23 mouse cellular contexts compared by ENCODE assay signal in the genomic region with DNA sequence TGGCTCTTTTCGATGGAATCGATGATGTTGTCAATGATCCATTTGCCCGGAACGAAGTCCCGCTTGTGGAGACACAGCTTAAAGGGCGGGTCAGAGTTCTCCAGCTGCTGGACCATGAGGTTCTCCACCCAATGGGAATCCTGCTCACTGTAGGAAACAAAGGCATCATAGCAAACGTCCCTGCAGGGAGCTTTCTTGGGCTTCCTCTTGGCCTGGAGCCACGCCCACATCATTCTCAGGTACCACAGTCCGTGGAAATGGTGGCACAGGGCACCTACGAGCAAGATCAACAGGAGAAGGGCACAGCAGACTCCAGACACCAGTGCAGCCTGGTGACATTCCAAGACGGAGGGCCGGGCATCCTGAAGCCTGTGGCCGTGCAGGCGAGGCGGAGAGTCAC.
"Had no signal": no experiment of that assay in that cellular context is flagged by ENCODE, and none has a peak within 500 bp of the region (broad histone marks: within the 10 kb centered on the region; RNA-seq: fewer than 3 reads in every experiment).

No protein-coding gene starts in this region.

- ATAC-seq: liver, embryonic 12.5 days; midbrain, embryonic 13.5 days; midbrain, embryonic 16.5 days had no signal

- DNase-seq: kidney, adult 2 months; kidney, postnatal 10 days; kidney, postnatal 36 days; left cerebral cortex, postnatal 4 days; lung, adult 2 months; lung, postnatal 14 days; lung, postnatal 4 days; right cerebral cortex, adult 18-20 months; right cerebral cortex, postnatal 14 days; spleen, adult 18-20 months; thymus, adult 18-20 months; thymus, postnatal 14 days; thymus, postnatal 4 days had no signal

- H3K4me1 ChIP-seq: limb, embryonic 12.5 days; liver, embryonic 15.5 days; stomach, embryonic 15.5 days had no signal

- H3K4me3 ChIP-seq: kidney, embryonic 15.5 days; limb, embryonic 12.5 days; limb, embryonic 15.5 days; liver, embryonic 12.5 days; liver, embryonic 15.5 days; midbrain, embryonic 10.5 days; midbrain, embryonic 13.5 days; myocyte; stomach, embryonic 15.5 days had no signal

- H3K27ac ChIP-seq: kidney, embryonic 15.5 days; limb, embryonic 12.5 days; limb, embryonic 15.5 days; liver, embryonic 12.5 days; liver, embryonic 15.5 days; midbrain, embryonic 10.5 days; midbrain, embryonic 13.5 days; stomach, embryonic 15.5 days had no signal

- H3K9ac ChIP-seq: kidney, embryonic 15.5 days; limb, embryonic 12.5 days; limb, embryonic 15.5 days; liver, embryonic 12.5 days; liver, embryonic 15.5 days; midbrain, embryonic 13.5 days; stomach, embryonic 15.5 days had no signal

- H3K9me3 ChIP-seq: kidney, embryonic 15.5 days; limb, embryonic 12.5 days; limb, embryonic 15.5 days; liver, embryonic 12.5 days; liver, embryonic 15.5 days; midbrain, embryonic 10.5 days; midbrain, embryonic 13.5 days; stomach, embryonic 15.5 days had no signal

- H3K36me3 ChIP-seq: kidney, embryonic 15.5 days; liver, embryonic 12.5 days; liver, embryonic 15.5 days; midbrain, embryonic 10.5 days; midbrain, embryonic 13.5 days; stomach, embryonic 15.5 days had no signal

- H3K4me2 ChIP-seq: kidney, embryonic 15.5 days; limb, embryonic 12.5 days; limb, embryonic 15.5 days; liver, embryonic 12.5 days; liver, embryonic 15.5 days; midbrain, embryonic 13.5 days; stomach, embryonic 15.5 days had no signal

- H3K27me3 ChIP-seq: kidney, embryonic 15.5 days; limb, embryonic 15.5 days; stomach, embryonic 15.5 days had no signal
